Mouse (Mus musculus) liver, embryonic 14.5 days (tissue): ENCODE measurements around the gene Adgrl2.

Experiments
- CTCF ChIP-seq: IDR thresholded peaks from 2 replicates; pipeline ENCODE4 v1.5.1; 2016; ENCODE audit warnings: antibody characterized with exemption, low read depth, control low read depth
- EP300 ChIP-seq: IDR thresholded peaks from 2 replicates; pipeline ENCODE4 v1.6.1; 2016; ENCODE audit warnings: antibody characterized with exemption, low read depth

DNA sequence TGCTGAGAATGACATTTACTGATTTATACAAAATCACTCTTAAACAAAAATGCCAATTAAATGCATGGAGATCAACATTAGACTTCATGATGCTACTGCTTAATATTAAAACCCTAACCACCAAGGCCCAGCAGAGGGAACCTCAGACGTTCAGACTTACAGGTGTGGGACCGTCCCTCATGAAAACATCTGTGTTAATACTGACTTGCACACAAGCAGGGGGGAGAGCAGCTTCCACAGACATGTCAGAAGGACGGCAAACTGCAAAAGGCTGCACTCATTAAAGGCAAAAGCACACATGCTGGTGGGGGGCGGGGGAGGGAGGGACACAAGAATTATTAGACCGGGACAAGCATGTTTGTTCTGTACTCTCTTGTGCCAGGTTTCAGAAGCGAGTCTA is 168.7 kb downstream of the Adgrl2 start:
- no peak for TF ChIP-seq CTCF
- TF ChIP-seq EP300 = no peak
